In the genomic region with DNA sequence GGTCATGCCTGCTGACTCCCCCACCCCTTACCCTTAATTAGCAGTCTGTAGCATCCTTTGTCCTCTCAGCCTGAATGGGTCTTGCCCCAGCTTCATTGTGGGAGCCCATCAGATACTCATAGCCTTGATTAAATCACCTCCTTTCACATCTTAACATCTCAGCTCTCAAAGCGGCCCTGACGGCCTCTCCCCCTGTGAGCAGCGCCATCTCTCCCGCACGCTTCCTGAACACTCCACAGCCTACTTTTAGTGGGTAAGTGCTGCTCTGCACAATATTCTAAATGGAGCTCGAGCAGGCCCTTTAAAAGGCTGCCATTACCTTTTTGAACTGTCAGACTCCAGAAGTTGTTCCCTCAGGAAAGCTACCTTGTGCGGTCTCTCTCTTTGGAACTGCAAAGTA, we compare ENCODE assay signal across 28 mouse cellular contexts. TPM values are rescaled to one million over a fixed set of nuclear protein-coding genes. Genes with fewer than 3 reads are reported as not detected.
DNase-seq lines count a peak whose midpoint lies in the region; ATAC-seq lines count a peak whose summit lies in the region.
"Had no signal": no experiment of that assay in that cellular context is flagged by ENCODE, and none has a peak within 500 bp of the region (broad histone marks: within the 10 kb centered on the region; RNA-seq: fewer than 3 reads in every experiment).

No protein-coding gene starts in this region.

- peaks cover 19% of the 10 kb centered on the region for H3K4me1 ChIP-seq in midbrain, embryonic 12.5 days
- H3K4me1 ChIP-seq in midbrain, embryonic 11.5 days (ENCODE audit: control insufficient read depth, insufficient read depth, low read length): peaks cover 2% of the 10 kb centered on the region; the same call in 1 of the 2 replicates
- peaks cover 20% of the 10 kb centered on the region for H3K4me1 ChIP-seq in embryonic facial prominence, embryonic 10.5 days
- H3K4me1 ChIP-seq: embryonic facial prominence, embryonic 12.5 days; limb, embryonic 15.5 days had no signal

- H3K4me2 ChIP-seq in midbrain, embryonic 12.5 days (replicated peaks): no peak overlapping the region
- no peak overlapping the region for H3K4me2 ChIP-seq in midbrain, embryonic 11.5 days
- H3K4me2 ChIP-seq: embryonic facial prominence, embryonic 12.5 days; limb, embryonic 15.5 days; lung, embryonic 14.5 days had no signal

- H3K27ac ChIP-seq in midbrain, embryonic 12.5 days (replicated peaks): peak overlapping the region; percentile 20; the same call in 1 of the 2 replicates
- no peak overlapping the region for H3K27ac ChIP-seq in midbrain, embryonic 11.5 days (ENCODE audit: low read depth, low read length)
- H3K27ac ChIP-seq in embryonic facial prominence, embryonic 10.5 days (replicated peaks): no peak overlapping the region
- H3K27ac ChIP-seq: embryonic facial prominence, embryonic 12.5 days; kidney, postnatal 0 days; left cerebral cortex, adult 2 months; limb, embryonic 15.5 days; liver, embryonic 14.5 days had no signal

- 39% methylated on average over 7 of the region's 7 CpGs for WGBS in midbrain, embryonic 12.5 days
- 44% methylated on average over 7 of the region's 7 CpGs for WGBS in midbrain, embryonic 11.5 days
- WGBS in embryonic facial prominence, embryonic 10.5 days: 51% methylated on average over 7 of the region's 7 CpGs

- no peak for ATAC-seq in midbrain, embryonic 12.5 days (ENCODE audit: low FRiP score, low read depth)
- no peak for ATAC-seq in midbrain, embryonic 11.5 days (ENCODE audit: low FRiP score)
- ATAC-seq: activated CD4-positive, CD25-positive, alpha-beta regulatory T cell, adult 4 months had no signal

- H3K4me3 ChIP-seq in midbrain, embryonic 12.5 days: no peak overlapping the region
- no peak overlapping the region for H3K4me3 ChIP-seq in midbrain, embryonic 11.5 days (ENCODE audit: low read depth, low read length)
- H3K4me3 ChIP-seq in embryonic facial prominence, embryonic 10.5 days: no peak overlapping the region
- H3K4me3 ChIP-seq: embryonic facial prominence, embryonic 12.5 days; left cerebral cortex, adult 2 months; limb, embryonic 15.5 days had no signal

- DNase-seq in heart, adult 11 months: peak; percentile 84
- no peak for DNase-seq in heart, postnatal 4 days
- no peak for DNase-seq in midbrain, embryonic 11.5 days (ENCODE audit: low spot score, missing footprints)
- peak; percentile 16 for DNase-seq in embryonic facial prominence, embryonic 10.5 days (ENCODE audit: low spot score)
- peak; percentile 36 for DNase-seq in retina, postnatal 1 day
- no peak for DNase-seq in adrenal gland, adult (ENCODE audit: inconsistent age in 2 of 2, low spot score in 1 of 2)
- DNase-seq: adrenal gland, postnatal 14 days; B cell, adult 2 months; cerebellum, adult 9-10 months; gastrocnemius, postnatal 36 days; kidney, adult 2 months; layer of hippocampus, adult 9-11 months; lung, embryonic 14.5 days; right cerebral cortex, postnatal 25 days; thymus, postnatal 25 days had no signal

- no peaks in the 10 kb centered on the region for H3K9me3 ChIP-seq in midbrain, embryonic 12.5 days
- H3K9me3 ChIP-seq in midbrain, embryonic 11.5 days (ENCODE audit: control insufficient read depth, low read length): no peaks in the 10 kb centered on the region
- no peaks in the 10 kb centered on the region for H3K9me3 ChIP-seq in embryonic facial prominence, embryonic 10.5 days
- H3K9me3 ChIP-seq: embryonic facial prominence, embryonic 12.5 days; limb, embryonic 15.5 days had no signal

- no peak overlapping the region for H3K9ac ChIP-seq in midbrain, embryonic 12.5 days (replicated peaks)
- no peak overlapping the region for H3K9ac ChIP-seq in midbrain, embryonic 11.5 days (ENCODE audit: low read length)
- H3K9ac ChIP-seq: embryonic facial prominence, embryonic 12.5 days; limb, embryonic 15.5 days; liver, embryonic 14.5 days; lung, embryonic 14.5 days had no signal

- H3K36me3 ChIP-seq in midbrain, embryonic 12.5 days: no peaks in the 10 kb centered on the region
- H3K36me3 ChIP-seq in midbrain, embryonic 11.5 days (ENCODE audit: control insufficient read depth, insufficient read depth, low read length): no peaks in the 10 kb centered on the region
- H3K36me3 ChIP-seq in embryonic facial prominence, embryonic 10.5 days (replicated peaks): no peaks in the 10 kb centered on the region
- H3K36me3 ChIP-seq: embryonic facial prominence, embryonic 12.5 days; limb, embryonic 15.5 days had no signal

- no peaks in the 10 kb centered on the region for H3K27me3 ChIP-seq in midbrain, embryonic 12.5 days
- H3K27me3 ChIP-seq in midbrain, embryonic 11.5 days (ENCODE audit: control insufficient read depth, insufficient read depth, low read length): no peaks in the 10 kb centered on the region
- H3K27me3 ChIP-seq in embryonic facial prominence, embryonic 10.5 days (replicated peaks; ENCODE audit: low read depth, poor library complexity, severe bottlenecking): no peaks in the 10 kb centered on the region
- H3K27me3 ChIP-seq: CH12.LX; embryonic facial prominence, embryonic 12.5 days; limb, embryonic 15.5 days had no signal

RNA-seq across cellular contexts. Expression of a gene that starts 52.2 kb away (rescaled TPM):
- not detected for total RNA-seq in heart, postnatal 4 days (2021)
- 12.2 and 12.8 TPM in 2 replicates for polyA plus RNA-seq in midbrain, embryonic 12.5 days (2016; fragmentation: Nextera tagmentation; extraction: Ambion mirVana)
- polyA plus RNA-seq in midbrain, embryonic 11.5 days (2014; fragmentation: Nextera tagmentation; extraction: Ambion mirVana): 11.7 and 12.5 TPM in 2 replicates
- polyA plus RNA-seq in embryonic facial prominence, embryonic 10.5 days (2016; fragmentation: Nextera tagmentation; extraction: Ambion mirVana): 1.5 and 1.9 TPM in 2 replicates
- total RNA-seq: CH12.LX; gastrocnemius, adult 18-20 months; gastrocnemius, postnatal 36 days; heart, adult 8-10 months; hematopoietic stem cell, adult 5-6 weeks; megakaryocyte, adult 5-6 weeks; MEL had no signal
- polyA plus RNA-seq: activated CD4-positive, CD25-positive, alpha-beta regulatory T cell, adult 4 months; kidney, postnatal 0 days had no signal

Comparison
In these comparisons a context has a peak if more than half of its experiments do, and no peak if none do; other contexts are left out.
1. DNase-seq: peak in heart, adult 11 months (single experiment), embryonic facial prominence, embryonic 10.5 days (single experiment) and retina, postnatal 1 day (single experiment); none in heart, postnatal 4 days (single experiment), midbrain, embryonic 11.5 days (single experiment) and adrenal gland, adult (0 of 2).